In genomic region chr4:62991336-62991735, GRCm38 (mm10) we compare ENCODE assay signal across 13 mouse cellular contexts.
"Had no signal": no experiment of that assay in that cellular context is flagged by ENCODE, and none has a peak within 500 bp of the region (broad histone marks: within the 10 kb centered on the region; RNA-seq: fewer than 3 reads in every experiment).

No protein-coding gene starts in this region.

- H3K4me3 ChIP-seq: left cerebral cortex, adult 2 months; limb, embryonic 13.5 days; midbrain, embryonic 15.5 days; stomach, embryonic 15.5 days had no signal

- H3K27ac ChIP-seq: left cerebral cortex, adult 2 months; limb, embryonic 13.5 days; midbrain, embryonic 15.5 days; stomach, embryonic 15.5 days had no signal

- H3K4me2 ChIP-seq: limb, embryonic 13.5 days; lung, embryonic 14.5 days; midbrain, embryonic 11.5 days; midbrain, embryonic 15.5 days; stomach, embryonic 15.5 days had no signal

- DNase-seq: kidney, adult 2 months; kidney, postnatal 25 days; lung, embryonic 14.5 days; lung, postnatal 10 days; lung, postnatal 4 days; right cerebral cortex, postnatal 14 days; thymus, adult 18-20 months; thymus, postnatal 14 days had no signal

- H3K4me1 ChIP-seq: stomach, embryonic 15.5 days had no signal

- ATAC-seq: midbrain, embryonic 15.5 days had no signal

- H3K36me3 ChIP-seq: midbrain, embryonic 15.5 days; stomach, embryonic 15.5 days had no signal

- H3K9me3 ChIP-seq: midbrain, embryonic 15.5 days; stomach, embryonic 15.5 days had no signal

- H3K9ac ChIP-seq: limb, embryonic 13.5 days; lung, embryonic 14.5 days; midbrain, embryonic 15.5 days; stomach, embryonic 15.5 days had no signal

- H3K27me3 ChIP-seq: limb, embryonic 13.5 days; midbrain, embryonic 15.5 days; stomach, embryonic 15.5 days had no signal
